Mouse (Mus musculus) CD4-positive, CD25-positive, alpha-beta regulatory T cell, adult 4 months (primary cell): ENCODE data around the gene Gipc1. TPM values are rescaled to one million over a fixed set of nuclear protein-coding genes. Genes with fewer than 3 reads are reported as not detected.

Experiments used
- ATAC-seq: one replicate; pipeline ENCODE4 v1.8.0; 2017
- polyA plus RNA-seq, 2 experiments: library from polyadenylated mRNA; unstranded; fragments of 100-300 nt; shearing (Covaris generic); gene quantifications; one replicate each; pipeline ENCODE4 v1.2.1; 2017

Gipc1 gene
- polyA plus RNA-seq, 2 experiments from 2014 or later: 14.8 to 21.9 TPM

- ATAC-seq: no peak
Observed at GRCm38 (mm10) chr8:83684517-83684916, 32.0 kb downstream of the Gipc1 start.

- ATAC-seq: no peak
Observed at GRCm38 (mm10) chr8:83689264-83689663, 36.8 kb downstream of the Gipc1 start.

- no peak for ATAC-seq
Observed at GRCm38 (mm10) chr8:83693609-83694236, 41.2 kb downstream of the Gipc1 start.

GRCm38 (mm10) chr8:83694369-83695160 is 42.1 kb downstream of the Gipc1 start:
- ATAC-seq: no peak

GRCm38 (mm10) chr8:83695351-83696106 is 43.1 kb downstream of the Gipc1 start:
- peak; percentile 24 for ATAC-seq

- no peak for ATAC-seq
Observed at GRCm38 (mm10) chr8:83697374-83698220, 45.1 kb downstream of the Gipc1 start.

- peak; percentile 81 for ATAC-seq
Observed at GRCm38 (mm10) chr8:83698291-83698660, 45.8 kb downstream of the Gipc1 start.

- ATAC-seq: peak; percentile 4
Observed at GRCm38 (mm10) chr8:83698661-83699453, 46.4 kb downstream of the Gipc1 start, which contains the start of gene Pkn1. Gene Pkn1, minus strand, starts transcription at chr8:83699179.

GRCm38 (mm10) chr8:83699566-83699965 is 47.1 kb downstream of the Gipc1 start:
- ATAC-seq: peak; percentile 70

- no peak for ATAC-seq
Observed at GRCm38 (mm10) chr8:83700423-83701085, 48.1 kb downstream of the Gipc1 start.

GRCm38 (mm10) chr8:83703426-83703825 is 50.9 kb downstream of the Gipc1 start:
- no peak for ATAC-seq

- no peak for ATAC-seq
Observed at GRCm38 (mm10) chr8:83706411-83706810, 53.9 kb downstream of the Gipc1 start.

GRCm38 (mm10) chr8:83707554-83707953 is 55.1 kb downstream of the Gipc1 start:
- no peak for ATAC-seq

Other genes with a start within 250 kb of the Gipc1 start
- gene Scoc, start 194.3 kb upstream of the Gipc1 start, polyA plus RNA-seq: 10 to 100 TPM; 28.3 to 38.3 TPM
- under 1 TPM in 1 of 2 experiments, not detected in 1; 0.07 TPM for gene Olfr370, start 116.9 kb upstream of the Gipc1 start, polyA plus RNA-seq
- gene Ndufb7, start 86.0 kb upstream of the Gipc1 start, polyA plus RNA-seq: 100 to 1,000 TPM; 277 to 291 TPM
- 100 to 1,000 TPM; 408 to 507 TPM for gene Tecr, start 44.7 kb upstream of the Gipc1 start, polyA plus RNA-seq
- 10 to 100 TPM; 44.9 to 62.3 TPM for gene Dnajb1, start 44.5 kb upstream of the Gipc1 start, polyA plus RNA-seq
- 1 to 10 TPM; 1.2 TPM for gene Ptger1, start 14.0 kb downstream of the Gipc1 start, polyA plus RNA-seq
- gene Pkn1, start 46.5 kb downstream of the Gipc1 start, polyA plus RNA-seq: 10 to 100 TPM; 21.0 to 25.9 TPM
- gene Ddx39, start 62.5 kb downstream of the Gipc1 start, polyA plus RNA-seq: 100 to 1,000 TPM; 153 to 208 TPM
- 100 to 1,000 TPM; 199 to 267 TPM for gene Adgre5, start 88.6 kb downstream of the Gipc1 start, polyA plus RNA-seq
- 10 to 100 TPM in 1 of 2 experiments, 1 to 10 TPM in 1; 8.9 to 11.5 TPM for gene Adgrl1, start 247.4 kb downstream of the Gipc1 start, polyA plus RNA-seq